Mouse (Mus musculus): ENCODE results near the gene Arap1.

- no peak for TF ChIP-seq CTCF (IDR thresholded peaks at IDR 0.05; ENCODE audit: low read depth, low read length)
- no peak for TF ChIP-seq POLR2A (IDR thresholded peaks at IDR 0.05; ENCODE audit: extremely low read depth, insufficient read depth, low read length)
Measured at GRCm38 (mm10) chr7:101457801-101458200, 109.9 kb downstream of the Arap1 start.
